Mouse (Mus musculus) forebrain, embryonic 13.5 days (tissue): Measurements from ENCODE around the gene Celf6. TPM values are rescaled to one million over a fixed set of nuclear protein-coding genes. Genes with fewer than 3 reads are reported as not detected.

Experiments
- ATAC-seq: fragments of 200-750 bp; cut with Nextera tagmentation; 2 replicates; pipeline ENCODE4 v1.8.0; 2017
- H3K27ac ChIP-seq: fragments of 300-500 bp; sonication (generic); 2 replicates; pipeline ENCODE4 v1.5.1; 2015; ENCODE audit warnings: inconsistent platforms, mild to moderate bottlenecking, moderate library complexity
- H3K27me3 ChIP-seq: fragments of 300-500 bp; sonication (generic); 2 replicates; pipeline ENCODE4 v1.6.1; 2015; ENCODE audit warnings: mild to moderate bottlenecking, inconsistent platforms
- H3K36me3 ChIP-seq: fragments of 300-500 bp; sonication (generic); 2 replicates; pipeline ENCODE4 v1.6.1; 2015; ENCODE audit warnings: mild to moderate bottlenecking, inconsistent platforms; ENCODE audit not compliant: poor library complexity, severe bottlenecking
- H3K4me1 ChIP-seq: fragments of 300-500 bp; sonication (generic); 2 replicates; pipeline ENCODE4 v1.6.1; 2015; ENCODE audit warnings: inconsistent platforms
- H3K4me2 ChIP-seq: fragments of 300-500 bp; sonication (generic); 2 replicates; pipeline ENCODE4 v1.6.1; 2015; ENCODE audit warnings: inconsistent platforms, mild to moderate bottlenecking, moderate library complexity
- H3K4me3 ChIP-seq: fragments of 300-500 bp; sonication (generic); 2 replicates; pipeline ENCODE4 v1.5.1; 2015; ENCODE audit warnings: mild to moderate bottlenecking, inconsistent platforms
- H3K9ac ChIP-seq: fragments of 300-500 bp; sonication (generic); 2 replicates; pipeline ENCODE4 v1.6.1; 2015; ENCODE audit warnings: mild to moderate bottlenecking, inconsistent platforms
- H3K9me3 ChIP-seq: fragments of 300-500 bp; sonication (generic); replicated peaks from 2 replicates; pipeline ENCODE4 v1.6.1; 2016; ENCODE audit warnings: inconsistent platforms
- WGBS: fragments of 180-500 bp; shearing (Covaris S2); methylation state at CpG from one replicate; pipeline ENCODE4 v1.1.7; 2015; 5-methylcytosine and 5-hydroxymethylcytosine counted together
- polyA plus RNA-seq: library from polyadenylated mRNA; unstranded; fragments of >200 nt; fragmentation: Nextera tagmentation; extraction: Ambion mirVana; gene quantifications from 2 replicates; pipeline ENCODE4 v1.2.1, GENCODE M21; 2015

Gene Celf6
- polyA plus RNA-seq: 19.5 and 25.5 TPM in 2 replicates

DNA sequence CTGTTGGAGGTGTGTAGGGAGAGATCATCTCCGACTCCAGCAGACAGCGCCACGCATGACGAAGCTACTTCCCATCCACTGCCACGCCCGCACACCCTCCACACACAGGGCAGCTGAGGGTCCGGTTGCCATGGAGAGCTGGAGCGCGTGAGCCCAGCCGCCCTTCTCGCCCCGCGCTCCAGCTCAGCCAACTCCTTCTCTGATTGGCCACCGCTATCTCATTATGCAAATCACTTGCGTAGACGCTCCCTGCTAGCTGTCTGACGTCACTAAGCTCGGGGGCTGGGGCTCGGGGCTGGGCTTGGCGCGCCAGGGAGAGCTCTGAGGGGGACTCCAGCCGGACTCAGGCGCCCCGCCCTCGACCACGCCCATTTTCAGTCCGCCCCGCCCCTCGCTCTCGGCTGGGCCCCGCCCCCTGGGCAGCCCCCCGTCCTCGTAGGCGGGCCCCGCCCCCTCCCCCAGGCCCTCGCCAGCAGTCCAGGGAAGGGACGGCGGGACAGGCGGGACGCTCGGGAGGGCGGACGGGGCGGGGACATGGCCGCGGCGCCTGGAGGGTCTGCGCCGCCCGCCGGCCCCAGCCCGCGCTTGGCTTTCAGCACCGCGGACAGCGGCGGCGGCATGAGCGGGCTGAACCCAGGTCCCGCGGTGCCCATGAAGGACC, at the start of gene Celf6:
TSS of gene Celf6 (plus strand) at position 74 of the 661 bp plus-strand sequence.
- Histone ChIP-seq H3K4me3 (peak within 1 kb of the TSS; percentile 54), H3K27me3 (peaks cover 39% of the 10 kb centered on the region), H3K4me2 (peak within 1 kb of the TSS; percentile 79), H3K4me1 (peaks cover 17% of the 10 kb centered on the region; the same call in 1 of the 2 replicates), H3K9ac (peak within 1 kb of the TSS; percentile 68), H3K9me3 (no peaks in the 10 kb centered on the region), H3K27ac (peak within 1 kb of the TSS; percentile 14; the same call in 1 of the 2 replicates), H3K36me3 (no peaks in the 10 kb centered on the region)
- WGBS: 1% methylated on average over 34 of the region's 61 CpGs
- peak; percentile 98 for ATAC-seq

DNA sequence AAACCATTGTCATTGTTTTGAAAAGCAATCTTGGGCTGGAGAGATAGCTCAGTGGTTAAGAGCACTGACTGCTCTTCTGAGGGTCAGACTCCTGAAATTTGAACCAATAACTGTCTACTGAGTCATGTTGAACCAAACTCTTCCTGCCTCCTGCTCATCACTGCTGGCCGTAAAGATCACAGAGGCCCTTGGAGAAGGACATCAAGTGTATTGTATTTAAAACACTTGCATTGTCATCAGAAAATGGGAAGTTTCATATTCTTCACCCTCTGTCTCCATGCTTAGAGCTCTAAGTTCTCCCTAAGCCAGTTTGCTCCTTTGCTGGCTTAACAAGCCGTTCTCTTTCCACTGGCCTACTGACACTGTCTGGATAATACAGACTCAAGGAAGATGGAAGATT, 49.4 kb upstream of the Celf6 start:
- Histone ChIP-seq H3K36me3 (no peaks in the 10 kb centered on the region), H3K27ac (no peak overlapping the region), H3K9me3 (no peaks in the 10 kb centered on the region), H3K4me3 (no peak overlapping the region), H3K9ac (no peak overlapping the region), H3K4me1 (no peaks in the 10 kb centered on the region), H3K4me2 (no peak overlapping the region), H3K27me3 (no peaks in the 10 kb centered on the region)
- no peak for ATAC-seq
- 90% methylated on average over 2 of the region's 2 CpGs for WGBS

DNA sequence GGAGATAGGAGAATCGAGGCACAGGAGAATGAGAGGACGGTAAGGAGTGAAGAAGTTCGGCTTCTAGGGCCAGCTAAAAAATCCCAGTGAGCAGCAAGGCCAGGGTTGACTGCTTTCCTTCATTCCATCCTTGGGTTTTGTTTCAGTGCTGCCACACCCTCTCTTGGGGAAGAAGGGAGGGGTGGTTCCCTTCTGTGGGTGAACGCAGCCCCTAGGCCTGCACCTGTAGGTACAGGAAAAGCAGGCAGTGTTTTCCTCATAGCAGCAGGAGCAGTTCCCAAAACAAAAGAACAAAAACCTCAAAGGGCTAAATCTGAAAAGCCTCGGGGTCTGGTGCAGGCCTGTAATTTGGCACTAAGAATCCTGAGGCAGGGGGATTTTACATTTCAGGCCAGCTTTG, 46.1 kb upstream of the Celf6 start:
- no peak overlapping the region for H3K27ac ChIP-seq
- no peaks in the 10 kb centered on the region for H3K36me3 ChIP-seq
- H3K9ac ChIP-seq: no peak overlapping the region
- H3K9me3 ChIP-seq: no peaks in the 10 kb centered on the region
- no peaks in the 10 kb centered on the region for H3K27me3 ChIP-seq
- 14% methylated on average over 5 of the region's 5 CpGs for WGBS
- H3K4me3 ChIP-seq: no peak overlapping the region
- ATAC-seq: no peak
- H3K4me2 ChIP-seq: no peak overlapping the region
- H3K4me1 ChIP-seq: no peaks in the 10 kb centered on the region

DNA sequence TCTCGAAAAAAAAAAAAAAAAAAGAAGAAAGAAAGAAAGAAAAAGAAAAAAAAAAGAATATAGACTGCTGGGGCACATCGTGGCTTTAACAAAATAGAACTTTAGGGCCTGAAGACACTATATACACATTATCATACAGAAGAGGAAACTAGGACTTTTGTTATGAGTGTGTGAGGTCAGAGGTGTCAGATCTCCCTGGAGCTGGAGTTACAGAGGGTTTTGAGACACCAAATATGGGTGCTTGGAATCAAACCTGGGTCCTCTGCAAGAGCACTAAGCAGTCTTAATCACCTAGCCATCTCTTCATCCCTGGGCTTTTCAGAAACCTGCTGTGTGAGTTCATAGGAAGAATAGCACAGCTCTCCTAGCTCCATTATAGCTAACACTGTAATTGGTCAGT, 44.3 kb upstream of the Celf6 start:
- WGBS: 81% methylated on average over 2 of the region's 2 CpGs
- H3K4me2 ChIP-seq: no peak overlapping the region
- H3K27ac ChIP-seq: no peak overlapping the region
- H3K36me3 ChIP-seq: no peaks in the 10 kb centered on the region
- H3K9ac ChIP-seq: no peak overlapping the region
- no peak for ATAC-seq
- no peaks in the 10 kb centered on the region for H3K9me3 ChIP-seq
- H3K4me1 ChIP-seq: no peaks in the 10 kb centered on the region
- H3K4me3 ChIP-seq: no peak overlapping the region
- H3K27me3 ChIP-seq: no peaks in the 10 kb centered on the region

DNA sequence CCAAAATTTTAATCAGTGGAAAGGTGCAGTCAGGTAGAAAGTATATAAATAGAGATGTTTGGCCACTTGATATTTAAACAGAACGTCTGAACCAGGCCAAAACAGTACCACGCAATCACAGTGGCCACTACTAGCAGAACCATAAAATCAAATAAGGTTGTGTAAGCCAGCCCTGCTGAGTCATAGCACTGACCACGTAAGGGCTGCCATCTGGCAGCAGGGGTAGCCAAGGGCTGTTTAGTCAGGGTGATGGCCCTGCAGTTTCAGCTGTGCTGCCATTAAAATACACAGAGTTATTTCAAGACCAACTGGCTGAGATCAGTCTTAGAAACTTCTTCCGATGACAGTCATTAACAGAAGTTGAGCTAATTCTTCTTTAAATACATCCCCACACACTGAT, 43.8 kb upstream of the Celf6 start:
- ATAC-seq: no peak
- no peaks in the 10 kb centered on the region for H3K36me3 ChIP-seq
- no peak overlapping the region for H3K9ac ChIP-seq
- H3K4me1 ChIP-seq: peaks cover 1% of the 10 kb centered on the region; the same call in 1 of the 2 replicates
- H3K27ac ChIP-seq: no peak overlapping the region
- WGBS: 60% methylated on average over 4 of the region's 4 CpGs
- no peak overlapping the region for H3K4me3 ChIP-seq
- H3K27me3 ChIP-seq: no peaks in the 10 kb centered on the region
- H3K4me2 ChIP-seq: no peak overlapping the region
- no peaks in the 10 kb centered on the region for H3K9me3 ChIP-seq

DNA sequence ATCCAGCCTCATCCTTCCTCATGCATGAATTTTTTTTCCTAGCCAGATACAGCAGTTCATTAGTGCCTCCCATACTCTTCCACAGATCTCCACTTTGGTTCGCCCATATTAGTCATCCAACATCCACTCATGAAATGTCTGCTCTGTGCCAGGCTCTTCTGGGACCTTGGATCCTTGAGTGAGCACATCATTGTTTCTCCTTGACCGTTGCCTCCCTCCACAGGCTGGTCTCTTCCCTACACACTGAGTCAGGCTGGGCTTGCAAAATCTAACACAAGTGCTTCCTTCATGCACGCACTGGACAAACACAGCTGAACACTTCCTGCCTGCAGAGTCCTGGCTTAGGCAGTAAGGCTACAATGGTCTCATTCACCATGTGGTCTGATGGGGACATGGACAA, 40.1 kb upstream of the Celf6 start:
- Histone ChIP-seq H3K9me3 (no peaks in the 10 kb centered on the region), H3K36me3 (no peaks in the 10 kb centered on the region), H3K4me3 (no peak overlapping the region), H3K27me3 (no peaks in the 10 kb centered on the region), H3K27ac (no peak overlapping the region), H3K4me2 (no peak overlapping the region), H3K9ac (no peak overlapping the region), H3K4me1 (peaks cover 26% of the 10 kb centered on the region)
- no peak for ATAC-seq
- WGBS: 91% methylated on average over 3 of the region's 3 CpGs

DNA sequence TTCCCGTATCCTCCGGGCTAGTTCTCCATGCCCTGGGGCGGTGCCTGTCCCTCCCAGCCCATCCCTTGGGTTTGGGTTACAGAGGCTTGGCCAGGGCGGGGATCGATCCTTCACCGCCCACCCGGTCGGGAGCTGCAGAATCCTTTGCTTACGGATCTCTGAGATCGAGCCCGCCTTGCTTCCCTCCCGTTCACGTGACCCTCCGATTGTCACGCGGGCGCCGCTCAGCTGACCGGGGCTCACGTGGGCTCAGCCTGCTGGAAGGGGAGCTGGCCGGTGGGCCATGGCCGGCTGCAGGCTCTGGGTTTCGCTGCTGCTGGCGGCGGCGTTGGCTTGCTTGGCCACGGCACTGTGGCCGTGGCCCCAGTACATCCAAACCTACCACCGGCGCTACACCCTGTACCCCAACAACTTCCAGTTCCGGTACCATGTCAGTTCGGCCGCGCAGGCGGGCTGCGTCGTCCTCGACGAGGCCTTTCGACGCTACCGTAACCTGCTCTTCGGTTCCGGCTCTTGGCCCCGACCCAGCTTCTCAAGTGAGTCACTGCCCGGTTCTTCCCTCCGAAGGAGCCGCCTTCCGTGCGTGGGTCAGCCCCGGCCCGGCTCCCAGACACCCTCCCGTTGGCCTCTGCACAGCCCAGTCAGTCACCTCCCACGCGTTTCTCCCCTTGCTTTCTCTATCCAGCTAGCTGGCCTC, 38.1 kb upstream of the Celf6 start, which contains the start of the genes Hexa and Tmem202:
TSS of gene Hexa (plus strand) at position 100 of the 697 bp plus-strand sequence.
TSS of gene Tmem202 (minus strand) at position 407 of the 697 bp plus-strand sequence.
- 3% methylated on average over 54 of the region's 55 CpGs for WGBS
- no peak within 1 kb of the TSS for H3K27ac ChIP-seq

DNA sequence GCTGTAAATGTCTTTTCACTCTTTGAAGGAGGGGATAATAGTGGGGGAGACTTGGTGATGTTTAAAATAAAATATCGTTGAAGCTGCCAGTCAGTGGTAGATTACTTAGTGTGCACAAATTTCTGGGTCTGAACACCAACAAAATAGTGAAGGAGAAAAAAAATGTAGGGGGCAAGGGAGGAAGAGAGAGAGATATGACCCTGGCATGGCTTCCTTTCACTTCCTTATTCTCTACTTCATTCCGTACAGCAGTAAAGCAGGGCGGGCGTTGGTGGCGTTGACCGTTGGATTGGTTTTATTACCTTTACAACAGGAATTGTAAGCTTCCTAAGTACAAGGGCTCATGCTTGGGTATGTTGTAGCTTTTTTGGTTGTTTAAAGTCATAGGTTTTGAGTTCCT, 36.1 kb upstream of the Celf6 start:
- H3K36me3 ChIP-seq: no peaks in the 10 kb centered on the region
- no peak overlapping the region for H3K9ac ChIP-seq
- H3K27ac ChIP-seq: no peak overlapping the region
- H3K4me3 ChIP-seq: no peak overlapping the region
- no peaks in the 10 kb centered on the region for H3K27me3 ChIP-seq
- 98% methylated on average over 6 of the region's 6 CpGs for WGBS
- H3K4me2 ChIP-seq: 0 out of 2 replicates have a peak overlapping the region, but pooled peaks have one; percentile 16
- ATAC-seq: no peak
- no peaks in the 10 kb centered on the region for H3K9me3 ChIP-seq
- H3K4me1 ChIP-seq: peaks cover 29% of the 10 kb centered on the region

More for the DNA sequence above, 38.1 kb upstream of the Celf6 start, which contains the start of the genes Hexa and Tmem202:
- H3K4me1 ChIP-seq: peaks cover 29% of the 10 kb centered on the region
- peak; percentile 94 for ATAC-seq
- peak within 1 kb of the TSS; percentile 63 for H3K4me3 ChIP-seq
- H3K9me3 ChIP-seq: no peaks in the 10 kb centered on the region
- peak within 1 kb of the TSS; percentile 89 for H3K4me2 ChIP-seq
- peak within 1 kb of the TSS; percentile 77 for H3K9ac ChIP-seq
- H3K36me3 ChIP-seq: no peaks in the 10 kb centered on the region
- no peaks in the 10 kb centered on the region for H3K27me3 ChIP-seq

DNA sequence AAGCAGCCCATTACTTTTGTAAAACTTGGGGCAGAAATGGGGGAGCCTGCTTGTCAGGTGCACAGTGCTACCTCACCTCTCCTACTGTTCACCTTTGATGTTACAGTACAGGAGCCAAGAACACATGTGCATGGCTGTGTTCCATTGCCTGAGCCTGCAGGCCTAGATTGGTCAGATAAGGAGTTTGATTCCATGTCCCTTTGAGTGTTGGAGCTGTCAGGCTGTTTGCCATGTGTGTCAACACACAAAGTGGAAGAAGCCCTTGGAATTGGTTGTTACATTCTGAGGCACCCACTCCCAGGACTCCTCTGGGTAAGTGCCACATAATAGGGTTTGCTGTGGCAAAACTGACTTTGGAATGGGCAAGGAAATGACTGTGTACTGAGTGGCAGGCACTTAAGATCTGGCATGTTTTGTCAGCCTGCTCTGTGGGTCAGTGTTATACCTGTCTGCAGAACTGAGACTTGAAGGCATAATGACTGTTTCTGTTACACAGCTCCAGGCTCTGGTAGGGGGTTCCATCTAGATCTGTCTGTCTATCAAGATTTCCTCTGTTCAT, 34.9 kb upstream of the Celf6 start:
- no peak for ATAC-seq
- Histone ChIP-seq H3K4me1 (peaks cover 29% of the 10 kb centered on the region), H3K9me3 (no peaks in the 10 kb centered on the region), H3K9ac (no peak overlapping the region), H3K4me3 (no peak overlapping the region), H3K36me3 (no peaks in the 10 kb centered on the region), H3K4me2 (no peak overlapping the region), H3K27ac (no peak overlapping the region), H3K27me3 (no peaks in the 10 kb centered on the region)

DNA sequence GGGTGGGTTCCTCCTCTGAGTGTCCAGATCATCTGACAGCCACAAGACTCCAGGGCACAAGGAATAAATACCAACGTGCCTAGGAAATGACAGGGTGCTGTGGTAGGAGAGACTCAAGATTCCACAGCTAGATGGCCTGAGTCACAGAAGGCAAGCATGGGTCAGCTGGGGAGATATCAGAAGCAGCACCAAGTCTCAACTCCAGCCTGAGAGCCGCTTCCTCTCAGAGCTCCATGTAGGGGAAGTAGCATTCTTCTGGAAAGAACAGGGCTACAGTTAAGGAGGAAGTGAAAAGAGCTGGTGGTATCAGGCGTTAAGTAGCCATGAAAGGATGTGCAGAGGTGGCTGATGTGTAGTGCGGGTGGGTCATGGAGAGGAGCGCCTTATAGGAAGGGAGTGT, 33.0 kb upstream of the Celf6 start:
- Histone ChIP-seq H3K27ac (no peak overlapping the region), H3K4me3 (no peak overlapping the region)
- no peak for ATAC-seq

DNA sequence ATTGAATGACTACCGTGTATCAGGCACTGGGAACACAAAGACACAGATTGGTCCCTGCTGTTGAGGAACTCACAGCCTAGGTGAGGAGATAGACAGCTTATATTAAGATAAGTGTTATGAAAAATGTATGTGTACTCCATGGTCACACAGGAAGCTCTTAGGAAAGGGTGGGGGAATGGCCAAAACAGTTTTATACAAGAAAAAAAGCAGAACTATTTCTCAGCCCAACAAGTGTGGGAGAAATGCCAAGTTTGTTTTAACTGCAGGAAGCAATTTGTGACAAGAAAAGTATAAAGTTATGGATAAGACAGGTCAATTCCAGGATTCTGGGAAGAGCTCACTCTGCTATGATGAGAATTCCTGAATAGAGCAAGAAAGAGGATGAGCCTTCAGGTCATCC, 29.8 kb upstream of the Celf6 start:
- no peak for ATAC-seq
- H3K27me3 ChIP-seq: no peaks in the 10 kb centered on the region
- 0 out of 2 replicates have a peak, but pooled peaks cover under 1% of the 10 kb centered on the region for H3K4me1 ChIP-seq
- WGBS: 89% methylated on average over 1 of the region's 1 CpGs
- no peak overlapping the region for H3K4me3 ChIP-seq
- H3K36me3 ChIP-seq: peaks cover 4% of the 10 kb centered on the region; the same call in 1 of the 2 replicates
- no peak overlapping the region for H3K4me2 ChIP-seq
- no peak overlapping the region for H3K27ac ChIP-seq
- no peaks in the 10 kb centered on the region for H3K9me3 ChIP-seq
- H3K9ac ChIP-seq: no peak overlapping the region

More for the DNA sequence above, 33.0 kb upstream of the Celf6 start:
- no peaks in the 10 kb centered on the region for H3K9me3 ChIP-seq
- H3K4me1 ChIP-seq: peaks cover 23% of the 10 kb centered on the region
- no peaks in the 10 kb centered on the region for H3K27me3 ChIP-seq
- no peak overlapping the region for H3K4me2 ChIP-seq
- 94% methylated on average over 5 of the region's 5 CpGs for WGBS
- no peaks in the 10 kb centered on the region for H3K36me3 ChIP-seq
- no peak overlapping the region for H3K9ac ChIP-seq

DNA sequence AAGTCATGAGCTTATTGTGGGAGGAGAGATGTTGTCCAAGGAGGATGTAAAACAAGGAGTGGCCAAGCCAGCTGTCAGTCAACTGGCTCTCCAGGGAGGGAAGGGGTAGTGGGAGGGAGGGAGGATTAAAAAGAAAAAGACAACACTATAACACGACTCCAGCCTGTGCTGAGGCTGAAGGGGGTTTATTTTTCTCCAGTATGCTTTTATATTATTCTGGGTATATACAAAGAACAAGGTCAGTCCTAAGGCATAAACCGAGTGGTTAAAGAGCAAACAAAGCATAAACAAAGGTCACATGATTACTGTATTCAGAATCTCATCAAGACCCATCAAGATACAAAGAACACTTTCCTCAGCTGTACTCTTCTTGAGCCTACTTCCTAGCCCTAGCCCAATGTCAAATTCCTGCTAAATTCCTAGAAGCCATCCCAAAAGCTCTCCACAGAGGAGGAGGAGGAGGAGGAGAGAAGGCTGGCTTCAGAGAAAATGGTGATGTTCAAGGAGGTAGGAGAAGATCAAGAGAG, 28.7 kb upstream of the Celf6 start:
- H3K27me3 ChIP-seq: no peaks in the 10 kb centered on the region
- no peaks in the 10 kb centered on the region for H3K4me1 ChIP-seq
- no peak overlapping the region for H3K4me3 ChIP-seq
- no peak for ATAC-seq
- H3K9me3 ChIP-seq: no peaks in the 10 kb centered on the region
- no peak overlapping the region for H3K27ac ChIP-seq
- H3K4me2 ChIP-seq: no peak overlapping the region
- H3K9ac ChIP-seq: no peak overlapping the region
- peaks cover 4% of the 10 kb centered on the region; the same call in 1 of the 2 replicates for H3K36me3 ChIP-seq
- 61% methylated on average over 2 of the region's 2 CpGs for WGBS
